Comparison of ENCODE assay signal across 22 mouse cellular contexts in the genomic region with DNA sequence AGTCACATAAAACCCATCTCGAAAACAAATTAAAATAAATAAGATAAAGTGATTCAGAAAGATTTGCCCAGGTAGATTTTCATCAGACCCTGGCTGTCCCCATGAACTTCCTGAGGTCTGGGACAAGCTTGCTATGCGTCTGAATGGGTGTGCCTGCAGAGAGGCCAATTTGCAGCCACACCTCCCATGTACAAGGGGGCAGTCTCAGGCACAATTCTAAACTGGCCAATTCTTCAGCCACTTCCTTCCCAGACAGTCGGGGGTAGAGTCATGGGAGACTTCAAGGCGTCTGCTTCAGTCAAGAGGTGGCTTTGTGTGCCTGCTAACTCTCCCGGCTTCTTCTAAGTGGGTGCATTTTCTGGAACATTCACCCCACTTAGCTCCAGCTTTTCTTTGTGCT.
"Had no signal": no experiment of that assay in that cellular context is flagged by ENCODE, and none has a peak within 500 bp of the region (broad histone marks: within the 10 kb centered on the region; RNA-seq: fewer than 3 reads in every experiment).

No protein-coding gene starts in this region.

- H3K4me1 ChIP-seq: midbrain, embryonic 15.5 days; stomach, embryonic 15.5 days had no signal

- H3K4me3 ChIP-seq: kidney, embryonic 15.5 days; left cerebral cortex, adult 2 months; limb, embryonic 12.5 days; limb, embryonic 15.5 days; midbrain, embryonic 12.5 days; midbrain, embryonic 15.5 days; myocyte; neural tube, embryonic 13.5 days; stomach, embryonic 15.5 days had no signal

- DNase-seq: kidney, postnatal 10 days; kidney, postnatal 36 days; layer of hippocampus, postnatal 36 days; liver, postnatal 0 days; lung, embryonic 14.5 days; right cerebral cortex, adult 18-20 months; right cerebral cortex, postnatal 14 days; right cerebral cortex, postnatal 4 days; thymus, postnatal 25 days had no signal

- H3K27me3 ChIP-seq: kidney, embryonic 15.5 days; limb, embryonic 12.5 days; limb, embryonic 15.5 days; midbrain, embryonic 12.5 days; midbrain, embryonic 15.5 days; neural tube, embryonic 13.5 days; stomach, embryonic 15.5 days had no signal

- H3K27ac ChIP-seq: kidney, embryonic 15.5 days; left cerebral cortex, adult 2 months; limb, embryonic 12.5 days; limb, embryonic 15.5 days; liver, embryonic 14.5 days; macrophage; midbrain, embryonic 12.5 days; midbrain, embryonic 15.5 days; neural tube, embryonic 13.5 days; stomach, embryonic 15.5 days had no signal

- H3K9ac ChIP-seq: kidney, embryonic 15.5 days; limb, embryonic 12.5 days; limb, embryonic 15.5 days; liver, embryonic 14.5 days; liver, postnatal 0 days; lung, embryonic 14.5 days; midbrain, embryonic 12.5 days; midbrain, embryonic 15.5 days; neural tube, embryonic 13.5 days; stomach, embryonic 15.5 days had no signal

- H3K36me3 ChIP-seq: kidney, embryonic 15.5 days; limb, embryonic 12.5 days; limb, embryonic 15.5 days; midbrain, embryonic 12.5 days; midbrain, embryonic 15.5 days; neural tube, embryonic 13.5 days; stomach, embryonic 15.5 days had no signal

- ATAC-seq: liver, postnatal 0 days; lung, postnatal 0 days; midbrain, embryonic 15.5 days had no signal

- H3K4me2 ChIP-seq: kidney, embryonic 15.5 days; limb, embryonic 12.5 days; limb, embryonic 15.5 days; liver, embryonic 11.5 days; lung, embryonic 14.5 days; midbrain, embryonic 12.5 days; midbrain, embryonic 15.5 days; neural tube, embryonic 13.5 days; stomach, embryonic 15.5 days had no signal

- H3K9me3 ChIP-seq: kidney, embryonic 15.5 days; limb, embryonic 15.5 days; midbrain, embryonic 12.5 days; midbrain, embryonic 15.5 days; stomach, embryonic 15.5 days had no signal
